In genomic region chr13:99579596-99580175, GRCm38 (mm10) we compare ENCODE assay signal across 14 mouse cellular contexts.
DNase-seq lines count a peak whose midpoint lies in the region; ATAC-seq and TF ChIP-seq lines count a peak whose summit lies in the region.
"Had no signal": no experiment of that assay in that cellular context is flagged by ENCODE, and none has a peak within 500 bp of the region (broad histone marks: within the 10 kb centered on the region; RNA-seq: fewer than 3 reads in every experiment).

No protein-coding gene starts in this region.

- H3K4me3 ChIP-seq in hindbrain, embryonic 11.5 days (ENCODE audit: low read depth, low read length), result no peak overlapping the region
- no peak overlapping the region for H3K4me3 ChIP-seq in hindbrain, embryonic 12.5 days
- no peak overlapping the region for H3K4me3 ChIP-seq in midbrain, postnatal 0 days (ENCODE audit: low read depth, low read length)
- H3K4me3 ChIP-seq: heart, adult 2 months had no signal

- DNase-seq in hindbrain, embryonic 11.5 days (ENCODE audit: low spot score), result no peak
- DNase-seq in Patski (ENCODE audit: low read depth, low spot score), result peak; percentile 17
- peak; percentile 44 for DNase-seq in brain, embryonic 14.5 days (ENCODE audit: low read depth)
- DNase-seq in midbrain, postnatal 0 days (ENCODE audit: low spot score), result peak; percentile 28
- no peak for DNase-seq in yolk sac, embryonic 10.5 days (ENCODE audit: low spot score)
- DNase-seq in thymus, postnatal 0 days (ENCODE audit: low spot score), result no peak
- DNase-seq in urinary bladder, postnatal 10 days (ENCODE audit: low spot score), result no peak
- DNase-seq: heart, adult 2 months; heart, postnatal 4 days; kidney, postnatal 10 days; lung, embryonic 14.5 days; thymus, postnatal 36 days had no signal

- H3K9me3 ChIP-seq in hindbrain, embryonic 11.5 days (ENCODE audit: control insufficient read depth, low read length), result no peaks in the 10 kb centered on the region
- H3K9me3 ChIP-seq in hindbrain, embryonic 12.5 days (replicated peaks), result 0 out of 2 replicates have a peak, but pooled peaks cover 5% of the 10 kb centered on the region
- H3K9me3 ChIP-seq in midbrain, postnatal 0 days (ENCODE audit: low read length), result no peaks in the 10 kb centered on the region

- POLR2A ChIA-PET in Patski (lab: Charles Lee), result no interaction called here

- in situ Hi-C loops in Patski (cut with MboI; ENCODE audit: low pct_unique_long_range_greater_than_20kb), result no loop called here

- no peak overlapping the region for H3K9ac ChIP-seq in hindbrain, embryonic 11.5 days (ENCODE audit: low read depth, low read length)
- no peak overlapping the region for H3K9ac ChIP-seq in hindbrain, embryonic 12.5 days
- H3K9ac ChIP-seq in midbrain, postnatal 0 days (replicated peaks; ENCODE audit: low read length, poor library complexity, severe bottlenecking), result no peak overlapping the region
- H3K9ac ChIP-seq: lung, embryonic 14.5 days had no signal

- no peaks in the 10 kb centered on the region for H3K36me3 ChIP-seq in hindbrain, embryonic 11.5 days (ENCODE audit: control insufficient read depth, insufficient read depth, low read length)
- no peaks in the 10 kb centered on the region for H3K36me3 ChIP-seq in hindbrain, embryonic 12.5 days
- no peaks in the 10 kb centered on the region for H3K36me3 ChIP-seq in midbrain, postnatal 0 days (ENCODE audit: insufficient read depth, low read length)

- H3K4me2 ChIP-seq in hindbrain, embryonic 11.5 days (replicated peaks; ENCODE audit: low read depth, low read length), result no peak overlapping the region
- H3K4me2 ChIP-seq in hindbrain, embryonic 12.5 days (replicated peaks), result no peak overlapping the region
- no peak overlapping the region for H3K4me2 ChIP-seq in midbrain, postnatal 0 days (ENCODE audit: low read depth, low read length, poor library complexity, severe bottlenecking)
- H3K4me2 ChIP-seq: lung, embryonic 14.5 days had no signal

- no peak for TF ChIP-seq CTCF in Patski (IDR thresholded peaks at IDR 0.05)
- TF ChIP-seq CTCF in brain, embryonic 14.5 days (IDR thresholded peaks at IDR 0.05; ENCODE audit: borderline replicate concordance, extremely low read depth, insufficient read depth, insufficient read length), result no peak
- no peak for TF ChIP-seq CTCF in midbrain, postnatal 0 days (IDR thresholded peaks at IDR 0.05)

- CTCF ChIA-PET in Patski (lab: Charles Lee), result no interaction called here

- ATAC-seq in hindbrain, embryonic 11.5 days (ENCODE audit: low FRiP score), result 0 out of 2 replicates have a peak, but pooled peaks have one; percentile 25
- no peak for ATAC-seq in hindbrain, embryonic 12.5 days (ENCODE audit: low FRiP score)
- ATAC-seq in Patski, result no peak
- ATAC-seq in midbrain, postnatal 0 days (ENCODE audit: low FRiP score), result peak; percentile 52; the same call in 1 of the 2 replicates

- 76% methylated on average over 8 of the region's 8 CpGs for WGBS in hindbrain, embryonic 11.5 days
- WGBS in hindbrain, embryonic 12.5 days, result 66% methylated on average over 8 of the region's 8 CpGs
- WGBS in midbrain, postnatal 0 days, result 54% methylated on average over 8 of the region's 8 CpGs

- TF ChIP-seq POLR2A in brain, embryonic 14.5 days (IDR thresholded peaks at IDR 0.05; ENCODE audit: borderline replicate concordance, extremely low read depth, insufficient read depth, insufficient read length, poor library complexity, severe bottlenecking), result no peak

- H3K27me3 ChIP-seq in hindbrain, embryonic 11.5 days (ENCODE audit: control insufficient read depth, insufficient read depth, low read length), result no peaks in the 10 kb centered on the region
- no peaks in the 10 kb centered on the region for H3K27me3 ChIP-seq in hindbrain, embryonic 12.5 days
- H3K27me3 ChIP-seq in Patski, result peaks cover 9% of the 10 kb centered on the region
- H3K27me3 ChIP-seq in midbrain, postnatal 0 days (ENCODE audit: insufficient read depth, low read length), result no peaks in the 10 kb centered on the region
- H3K27me3 ChIP-seq: CH12.LX had no signal

- no peaks in the 10 kb centered on the region for H3K4me1 ChIP-seq in hindbrain, embryonic 11.5 days (replicated peaks; ENCODE audit: control insufficient read depth, insufficient read depth, low read length)
- peaks cover 12% of the 10 kb centered on the region for H3K4me1 ChIP-seq in hindbrain, embryonic 12.5 days
- 0 out of 2 replicates have a peak, but pooled peaks cover 3% of the 10 kb centered on the region for H3K4me1 ChIP-seq in midbrain, postnatal 0 days (ENCODE audit: insufficient read depth, low read length)

- H3K27ac ChIP-seq in hindbrain, embryonic 11.5 days (ENCODE audit: low read depth, low read length), result no peak overlapping the region
- H3K27ac ChIP-seq in hindbrain, embryonic 12.5 days, result no peak overlapping the region
- H3K27ac ChIP-seq in midbrain, postnatal 0 days (ENCODE audit: low read depth, low read length), result peak overlapping the region; percentile 43; the same call in 1 of the 2 replicates
- H3K27ac ChIP-seq: heart, adult 2 months had no signal

Comparison
In these comparisons a context has a peak if more than half of its experiments do, and no peak if none do; other contexts are left out.
1. ATAC-seq: peak in hindbrain, embryonic 11.5 days (single experiment) and midbrain, postnatal 0 days (single experiment); none in hindbrain, embryonic 12.5 days (single experiment) and Patski (single experiment).
2. DNase-seq: peak in Patski (single experiment), brain, embryonic 14.5 days (single experiment) and midbrain, postnatal 0 days (single experiment); none in hindbrain, embryonic 11.5 days (single experiment), yolk sac, embryonic 10.5 days (single experiment), thymus, postnatal 0 days (single experiment) and urinary bladder, postnatal 10 days (single experiment).